Mouse (Mus musculus) myocyte (in vitro differentiated cells): ENCODE results near the gene Rere. TPM values are rescaled to one million over a fixed set of nuclear protein-coding genes. Genes with fewer than 3 reads are reported as not detected.

Experiments used
- H3K27me3 ChIP-seq: one replicate; pipeline ENCODE4 v1.6.1; 2011; ENCODE audit not compliant: control insufficient read depth, insufficient read depth, insufficient read length
- H3K36me3 ChIP-seq: one replicate; pipeline ENCODE4 v1.6.1; 2011; ENCODE audit not compliant: control insufficient read depth, insufficient read depth
- H3K4me2 ChIP-seq: one replicate; pipeline ENCODE4 v1.6.1; 2011; ENCODE audit warnings: low read depth, control low read depth
- H3K4me3 ChIP-seq: one replicate; pipeline ENCODE4 v1.5.1; 2011; ENCODE audit warnings: mild to moderate bottlenecking, control low read depth, moderate library complexity
- H3K79me2 ChIP-seq: one replicate; pipeline ENCODE4 v1.6.1; 2011; ENCODE audit not compliant: control insufficient read depth, insufficient read depth
- H3ac ChIP-seq: one replicate; pipeline ENCODE4 v1.6.1; 2011; ENCODE audit not compliant: control insufficient read depth, insufficient read length
- CEBPB ChIP-seq: IDR thresholded peaks from 2 replicates; pipeline ENCODE4 v1.6.1; 2011; ENCODE audit warnings: mild to moderate bottlenecking, moderate library complexity; ENCODE audit not compliant: poor library complexity, insufficient read depth, severe bottlenecking
- E2F4 ChIP-seq: IDR thresholded peaks from one replicate; pipeline ENCODE4 v1.6.1; 2011; ENCODE audit warnings: mild to moderate bottlenecking, control low read depth, moderate library complexity; ENCODE audit not compliant: insufficient read depth
- MAX ChIP-seq: IDR thresholded peaks from one replicate; pipeline ENCODE4 v1.6.1; 2011; ENCODE audit warnings: low read depth, mild to moderate bottlenecking, control low read depth
- MYOD1 ChIP-seq, 3 experiments: IDR thresholded peaks; one replicate each; pipeline ENCODE4 v1.6.1; 2011; ENCODE audit warnings: control low read depth in 2 of 3, low read depth in 2 of 3, mild to moderate bottlenecking in 2 of 3, moderate library complexity in 1 of 3; ENCODE audit not compliant: insufficient read length in 2 of 3, control insufficient read depth in 1 of 3
- MYOG ChIP-seq, 3 experiments: IDR thresholded peaks; one replicate each; pipeline ENCODE4 v1.6.1; 2011; ENCODE audit warnings: control low read depth in 2 of 3, low read depth in 2 of 3, mild to moderate bottlenecking in 2 of 3; ENCODE audit not compliant: insufficient read length in 2 of 3, control insufficient read depth in 1 of 3, insufficient read depth in 1 of 3
- POLR2A ChIP-seq: IDR thresholded peaks from one replicate; pipeline ENCODE4 v1.6.1; 2011; ENCODE audit warnings: low read depth, mild to moderate bottlenecking, control low read depth, moderate library complexity; ENCODE audit not compliant: insufficient read length
- POLR2AphosphoS2 ChIP-seq: IDR thresholded peaks from one replicate; pipeline ENCODE4 v1.6.1; 2011; ENCODE audit warnings: low read depth, control low read depth; ENCODE audit not compliant: insufficient read length
- REST ChIP-seq: IDR thresholded peaks from one replicate; pipeline ENCODE4 v1.6.1; 2011; ENCODE audit warnings: mild to moderate bottlenecking, control low read depth, moderate library complexity; ENCODE audit not compliant: insufficient read depth, insufficient read length
- SRF ChIP-seq: IDR thresholded peaks from one replicate; pipeline ENCODE4 v1.6.1; 2011; ENCODE audit warnings: low read depth; ENCODE audit not compliant: control insufficient read depth, insufficient read length
- TCF12 ChIP-seq: IDR thresholded peaks from one replicate; pipeline ENCODE4 v1.6.1; 2011; ENCODE audit warnings: mild to moderate bottlenecking, control low read depth; ENCODE audit not compliant: poor library complexity, insufficient read depth, severe bottlenecking
- TCF3 ChIP-seq: IDR thresholded peaks from one replicate; pipeline ENCODE4 v1.6.1; 2011; ENCODE audit warnings: low read depth, control low read depth; ENCODE audit not compliant: insufficient read length
- USF1 ChIP-seq: IDR thresholded peaks from one replicate; pipeline ENCODE4 v1.6.1; 2011; ENCODE audit warnings: low read depth, mild to moderate bottlenecking, control low read depth, moderate library complexity
- polyA plus RNA-seq: library from polyadenylated mRNA; unstranded; fragments of >200 nt; fragmentation: generic; extraction: Trizol; gene quantifications from one replicate; pipeline ENCODE4 v1.2.1, GENCODE M21; 2012; ENCODE audit warnings: missing spikeins

Gene Rere
- polyA plus RNA-seq, 1 experiment = 34.0 TPM

GRCm38 (mm10) chr4:150663192-150663591 is 381.7 kb downstream of the Rere start:
- no peaks in the 10 kb centered on the region for H3K27me3 ChIP-seq
- H3K79me2 ChIP-seq = no peaks in the 10 kb centered on the region
- H3K4me2 ChIP-seq = no peak overlapping the region
- TF ChIP-seq USF1 (no peak), CEBPB (no peak), POLR2AphosphoS2 (no peak), POLR2A (no peak), SRF (no peak), TCF3 (no peak), E2F4 (no peak), MYOD1 (IDR thresholded peaks at IDR 0.05; ENCODE audit: control insufficient read depth in 1 of 3, insufficient read length in 2 of 3, low read depth in 2 of 3) (no peak), TCF12 (no peak), REST (no peak)
- no peaks in the 10 kb centered on the region for H3K36me3 ChIP-seq
- H3K4me3 ChIP-seq = no peak overlapping the region
- no peak overlapping the region for H3ac ChIP-seq

DNA sequence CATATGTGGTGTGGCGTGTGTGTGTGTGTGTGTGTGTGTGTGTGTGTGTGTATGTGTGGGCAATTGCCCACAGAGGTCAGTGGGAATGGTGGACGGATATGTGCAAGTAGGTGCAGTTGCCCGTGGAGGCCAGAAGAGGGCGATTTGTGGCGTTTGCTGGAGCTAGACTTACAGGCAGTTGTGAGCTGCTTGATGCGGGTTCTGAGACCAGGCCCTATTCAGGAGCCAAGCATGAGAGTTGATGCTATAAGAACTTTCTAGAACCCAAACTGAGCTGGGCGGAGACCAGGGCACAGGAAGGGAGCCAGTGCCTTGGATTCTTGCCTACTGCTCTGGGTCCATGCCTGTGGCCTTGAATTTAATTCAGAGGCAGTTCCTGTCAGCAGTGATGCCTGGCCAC is 383.3 kb downstream of the Rere start:
- no peaks in the 10 kb centered on the region for H3K79me2 ChIP-seq
- no peak overlapping the region for H3ac ChIP-seq
- no peaks in the 10 kb centered on the region for H3K27me3 ChIP-seq
- no peak overlapping the region for H3K4me2 ChIP-seq
- H3K4me3 ChIP-seq = no peak overlapping the region
- no peaks in the 10 kb centered on the region for H3K36me3 ChIP-seq
- TF ChIP-seq MYOD1 (IDR thresholded peaks at IDR 0.05; ENCODE audit: control insufficient read depth in 1 of 3, insufficient read length in 2 of 3, low read depth in 2 of 3) = no peak
- TF ChIP-seq POLR2AphosphoS2 = no peak
- TF ChIP-seq TCF12 = no peak
- TF ChIP-seq CEBPB = no peak
- TF ChIP-seq E2F4 = no peak
- TF ChIP-seq MAX = no peak

GRCm38 (mm10) chr4:150665806-150666205 is 384.4 kb downstream of the Rere start:
- Histone ChIP-seq H3K4me2 (no peak overlapping the region), H3K36me3 (no peaks in the 10 kb centered on the region), H3K79me2 (no peaks in the 10 kb centered on the region), H3K27me3 (no peaks in the 10 kb centered on the region), H3ac (no peak overlapping the region), H3K4me3 (no peak overlapping the region)
- no peak for TF ChIP-seq E2F4
- no peak for TF ChIP-seq CEBPB
- TF ChIP-seq POLR2AphosphoS2 = no peak
- TF ChIP-seq MYOG (IDR thresholded peaks at IDR 0.05; ENCODE audit: control insufficient read depth in 1 of 3, insufficient read depth in 1 of 3, insufficient read length in 2 of 3, low read depth in 2 of 3) = no peak
- TF ChIP-seq USF1 = no peak
- TF ChIP-seq REST = no peak
- TF ChIP-seq TCF3 = no peak
- TF ChIP-seq MYOD1 (IDR thresholded peaks at IDR 0.05; ENCODE audit: control insufficient read depth in 1 of 3, insufficient read length in 2 of 3, low read depth in 2 of 3) = no peak
- no peak for TF ChIP-seq MAX
- TF ChIP-seq POLR2A = no peak
- no peak for TF ChIP-seq TCF12
- TF ChIP-seq SRF = no peak

Other genes starting within 250 kb of the Rere start
- gene Gpr157, start 194.3 kb upstream of the Rere start, polyA plus RNA-seq = 1.6 TPM
- 0.24 TPM for gene Slc2a5, start 162.4 kb upstream of the Rere start, polyA plus RNA-seq
- not detected for gene Slc2a7, start 132.7 kb upstream of the Rere start, polyA plus RNA-seq
- 52.7 TPM for gene Car6, start 80.3 kb upstream of the Rere start, polyA plus RNA-seq
- 1,358 TPM for gene Eno1, start 44.9 kb upstream of the Rere start, polyA plus RNA-seq